Mouse (Mus musculus): ENCODE measurements around the gene Ebi3. TPM values are rescaled to one million over a fixed set of nuclear protein-coding genes. Genes with fewer than 3 reads are reported as not detected.

Gene Ebi3
- total and polyA plus RNA-seq, 3 experiments, result 0.34 to 4.1 (median 0.91) TPM

GRCm38 (mm10) chr17:55996007-55996406 lies 43.6 kb downstream of the Ebi3 start:
- Histone ChIP-seq H3K9ac (ENCODE audit: low read depth, low read length) (no peak overlapping the region), H3K27ac (no peak overlapping the region), H3K79me2 (replicated peaks; ENCODE audit: control insufficient read depth, insufficient read depth, low read length) (no peaks in the 10 kb centered on the region), H3K4me1 (ENCODE audit: control insufficient read depth, insufficient read depth, low read length) (no peaks in the 10 kb centered on the region), H3K4me3 (no peak overlapping the region), H3K27me3 (ENCODE audit: control insufficient read depth, insufficient read depth, low read length) (no peaks in the 10 kb centered on the region), H3K36me3 (ENCODE audit: control insufficient read depth, insufficient read depth, low read length) (no peaks in the 10 kb centered on the region)
- intact Hi-C loops (cut with DNase I), result no loop called here
- peak in 1 of 2 experiments; percentile 52 for DNase-seq
- WGBS, result 74% methylated on average over 15 of the region's 15 CpGs
- TF ChIP-seq CTCF (IDR thresholded peaks at IDR 0.05) (no peak), EP300 (IDR thresholded peaks at IDR 0.05; ENCODE audit: insufficient read depth, low read depth, low read length) (no peak), POLR2A (IDR thresholded peaks at IDR 0.05; ENCODE audit: insufficient read depth, low read depth, low read length) (no peak)

- Histone ChIP-seq H3K4me1 (ENCODE audit: control insufficient read depth, insufficient read depth, low read length) (no peaks in the 10 kb centered on the region; the same call in 1 of the 2 replicates), H3K36me3 (ENCODE audit: control insufficient read depth, insufficient read depth, low read length) (no peaks in the 10 kb centered on the region), H3K9ac (ENCODE audit: low read depth, low read length) (no peak overlapping the region), H3K27ac (no peak overlapping the region), H3K79me2 (replicated peaks; ENCODE audit: control insufficient read depth, insufficient read depth, low read length) (no peaks in the 10 kb centered on the region), H3K4me3 (no peak overlapping the region), H3K27me3 (ENCODE audit: control insufficient read depth, insufficient read depth, low read length) (no peaks in the 10 kb centered on the region)
- WGBS, result 39% methylated on average over 30 of the region's 30 CpGs
- TF ChIP-seq CTCF (IDR thresholded peaks at IDR 0.05) (no peak), POLR2A (IDR thresholded peaks at IDR 0.05; ENCODE audit: insufficient read depth, low read depth, low read length) (no peak), EP300 (IDR thresholded peaks at IDR 0.05; ENCODE audit: insufficient read depth, low read depth, low read length) (no peak)
- DNase-seq, result no peak
- intact Hi-C loops (cut with DNase I), result no loop called here
These were observed 47.5 kb downstream of the Ebi3 start for GRCm38 (mm10) chr17:55999794-56000499.

GRCm38 (mm10) chr17:56003000-56003399 lies 50.6 kb downstream of the Ebi3 start:
- no peaks in the 10 kb centered on the region for H3K27me3 ChIP-seq (ENCODE audit: control insufficient read depth, insufficient read depth, low read length)
- intact Hi-C loops (cut with DNase I), result no loop called here
- TF ChIP-seq EP300 (IDR thresholded peaks at IDR 0.05; ENCODE audit: insufficient read depth, low read depth, low read length) (no peak), POLR2A (IDR thresholded peaks at IDR 0.05; ENCODE audit: insufficient read depth, low read depth, low read length) (no peak), CTCF (IDR thresholded peaks at IDR 0.05) (no peak)

GRCm38 (mm10) chr17:56005415-56006061 lies 53.1 kb downstream of the Ebi3 start, which contains the start of the genes Stap2 and Mpnd:
Stap2 (minus strand) TSS chr17:56005584.
Mpnd (plus strand) TSS chr17:56005711.
- no peaks in the 10 kb centered on the region for H3K79me2 ChIP-seq (replicated peaks; ENCODE audit: control insufficient read depth, insufficient read depth, low read length)
- TF ChIP-seq CTCF (IDR thresholded peaks at IDR 0.05) (no peak), POLR2A (IDR thresholded peaks at IDR 0.05; ENCODE audit: insufficient read depth, low read depth, low read length) (peak; percentile 57; the same call in 1 of the 2 replicates), EP300 (IDR thresholded peaks at IDR 0.05; ENCODE audit: insufficient read depth, low read depth, low read length) (peak; percentile 61; the same call in 1 of the 2 replicates)
- H3K36me3 ChIP-seq (ENCODE audit: control insufficient read depth, insufficient read depth, low read length), result no peaks in the 10 kb centered on the region
- H3K4me1 ChIP-seq (ENCODE audit: control insufficient read depth, insufficient read depth, low read length), result peaks cover 4% of the 10 kb centered on the region
- peak within 1 kb of the TSS; percentile 33 for H3K9ac ChIP-seq (ENCODE audit: low read depth, low read length)
- peak within 1 kb of the TSS; percentile 86 for H3K27ac ChIP-seq
- intact Hi-C loops (cut with DNase I), result no loop called here
- H3K27me3 ChIP-seq (ENCODE audit: control insufficient read depth, insufficient read depth, low read length), result no peaks in the 10 kb centered on the region
- peak within 1 kb of the TSS; percentile 51 for H3K4me3 ChIP-seq
- 13% methylated on average over 13 of the region's 13 CpGs for WGBS
- DNase-seq, result peak; percentile 69 to 78

More at GRCm38 (mm10) chr17:56003000-56003399, 50.6 kb downstream of the Ebi3 start:
- H3K4me3 ChIP-seq, result no peak overlapping the region
- no peak for DNase-seq
- WGBS, result 49% methylated on average over 3 of the region's 3 CpGs
- no peaks in the 10 kb centered on the region for H3K36me3 ChIP-seq (ENCODE audit: control insufficient read depth, insufficient read depth, low read length)
- no peaks in the 10 kb centered on the region for H3K79me2 ChIP-seq (replicated peaks; ENCODE audit: control insufficient read depth, insufficient read depth, low read length)
- H3K27ac ChIP-seq, result no peak overlapping the region
- no peak overlapping the region for H3K9ac ChIP-seq (ENCODE audit: low read depth, low read length)
- peaks cover 2% of the 10 kb centered on the region; the same call in 1 of the 2 replicates for H3K4me1 ChIP-seq (ENCODE audit: control insufficient read depth, insufficient read depth, low read length)

Other genes with a start within 250 kb of the Ebi3 start
- gene Pot1b, start 240.0 kb upstream of the Ebi3 start, total RNA-seq (2021), result 1 to 10 TPM; 2.3 to 2.8 TPM
- gene Pot1b, start 240.0 kb upstream of the Ebi3 start, polyA plus RNA-seq (2012; rRNA removed), result 1.5 and 3.5 TPM in 2 replicates
- gene Adgre4, start 202.7 kb upstream of the Ebi3 start, total RNA-seq (2021), result under 1 TPM; 0.47 to 0.75 TPM
- gene Adgre4, start 202.7 kb upstream of the Ebi3 start, polyA plus RNA-seq (2012; rRNA removed), result 0.82 and 0.92 TPM in 2 replicates
- 1 to 10 TPM; 4.0 to 4.2 TPM for gene Zfp119a, start 73.7 kb upstream of the Ebi3 start, total RNA-seq (2021)
- 0.43 and 1.0 TPM in 2 replicates for gene Zfp119a, start 73.7 kb upstream of the Ebi3 start, polyA plus RNA-seq (2012; rRNA removed)
- 1 to 10 TPM; 3.8 TPM for gene Zfp959, start 60.5 kb upstream of the Ebi3 start, total RNA-seq (2021)
- 1.4 and 2.1 TPM in 2 replicates for gene Zfp959, start 60.5 kb upstream of the Ebi3 start, polyA plus RNA-seq (2012; rRNA removed)
- 1 to 10 TPM; 2.5 to 3.9 TPM for gene Zfp119b, start 3.1 kb upstream of the Ebi3 start, total RNA-seq (2021)
- gene Zfp119b, start 3.1 kb upstream of the Ebi3 start, polyA plus RNA-seq (2012; rRNA removed), result 0.49 and 1.2 TPM in 2 replicates
- 1 to 10 TPM; 8.3 to 9.2 TPM for gene Yju2, start 6.5 kb downstream of the Ebi3 start, total RNA-seq (2021)
- 3.7 and 4.2 TPM in 2 replicates for gene Yju2, start 6.5 kb downstream of the Ebi3 start, polyA plus RNA-seq (2012; rRNA removed)
- under 1 TPM; 0.63 to 0.64 TPM for gene Shd, start 17.8 kb downstream of the Ebi3 start, total RNA-seq (2021)
- gene Shd, start 17.8 kb downstream of the Ebi3 start, polyA plus RNA-seq (2012; rRNA removed), result 1.9 TPM in 2 replicates
- under 1 TPM; 0.50 to 0.61 TPM for gene Fsd1, start 33.9 kb downstream of the Ebi3 start, total RNA-seq (2021)
- 0.35 and 0.76 TPM in 2 replicates for gene Fsd1, start 33.9 kb downstream of the Ebi3 start, polyA plus RNA-seq (2012; rRNA removed)
- 10 to 100 TPM; 12.2 to 14.8 TPM for gene Stap2, start 52.9 kb downstream of the Ebi3 start, total RNA-seq (2021)
- gene Stap2, start 52.9 kb downstream of the Ebi3 start, polyA plus RNA-seq (2012; rRNA removed), result 28.6 and 30.6 TPM in 2 replicates
- gene Mpnd, start 53.1 kb downstream of the Ebi3 start, total RNA-seq (2021), result 10 to 100 TPM; 63.1 to 78.9 TPM
- gene Mpnd, start 53.1 kb downstream of the Ebi3 start, polyA plus RNA-seq (2012; rRNA removed), result 68.0 and 75.8 TPM in 2 replicates
- gene Sh3gl1, start 84.0 kb downstream of the Ebi3 start, total RNA-seq (2021), result 10 to 100 TPM; 13.6 to 14.3 TPM
- gene Sh3gl1, start 84.0 kb downstream of the Ebi3 start, polyA plus RNA-seq (2012; rRNA removed), result 26.4 and 27.4 TPM in 2 replicates
- gene Chaf1a, start 87.8 kb downstream of the Ebi3 start, total RNA-seq (2021), result 1 to 10 TPM in 1 of 2 experiments, under 1 TPM in 1; 0.99 to 1.3 TPM
- 0.45 and 0.67 TPM in 2 replicates for gene Chaf1a, start 87.8 kb downstream of the Ebi3 start, polyA plus RNA-seq (2012; rRNA removed)
- gene Ubxn6, start 122.4 kb downstream of the Ebi3 start, total RNA-seq (2021), result 10 to 100 TPM; 47.6 to 53.5 TPM
- gene Ubxn6, start 122.4 kb downstream of the Ebi3 start, polyA plus RNA-seq (2012; rRNA removed), result 64.4 and 79.3 TPM in 2 replicates
- gene Hdgfl2, start 127.0 kb downstream of the Ebi3 start, total RNA-seq (2021), result 10 to 100 TPM; 32.5 to 35.0 TPM
- 30.2 and 31.5 TPM in 2 replicates for gene Hdgfl2, start 127.0 kb downstream of the Ebi3 start, polyA plus RNA-seq (2012; rRNA removed)
- gene Plin4, start 157.2 kb downstream of the Ebi3 start, total RNA-seq (2021), result 100 to 1,000 TPM; 151 to 170 TPM
- gene Plin4, start 157.2 kb downstream of the Ebi3 start, polyA plus RNA-seq (2012; rRNA removed), result 114 and 167 TPM in 2 replicates
- gene Plin5, start 165.0 kb downstream of the Ebi3 start, total RNA-seq (2021), result 100 to 1,000 TPM; 159 to 160 TPM
- gene Plin5, start 165.0 kb downstream of the Ebi3 start, polyA plus RNA-seq (2012; rRNA removed), result 112 and 170 TPM in 2 replicates
- 10 to 100 TPM; 57.0 to 74.6 TPM for gene Lrg1, start 169.4 kb downstream of the Ebi3 start, total RNA-seq (2021)
- 38.2 and 77.7 TPM in 2 replicates for gene Lrg1, start 169.4 kb downstream of the Ebi3 start, polyA plus RNA-seq (2012; rRNA removed)
- gene Sema6b, start 187.7 kb downstream of the Ebi3 start, total RNA-seq (2021), result 10 to 100 TPM in 1 of 2 experiments, 1 to 10 TPM in 1; 8.9 to 12.6 TPM
- gene Sema6b, start 187.7 kb downstream of the Ebi3 start, polyA plus RNA-seq (2012; rRNA removed), result 5.3 and 8.6 TPM in 2 replicates
- 1 to 10 TPM; 1.1 to 1.7 TPM for gene Tnfaip8l1, start 209.8 kb downstream of the Ebi3 start, total RNA-seq (2021)
- gene Tnfaip8l1, start 209.8 kb downstream of the Ebi3 start, polyA plus RNA-seq (2012; rRNA removed), result 3.6 and 4.5 TPM in 2 replicates
- 10 to 100 TPM; 25.4 to 28.3 TPM for gene Mydgf, start 231.3 kb downstream of the Ebi3 start, total RNA-seq (2021)
- gene Mydgf, start 231.3 kb downstream of the Ebi3 start, polyA plus RNA-seq (2012; rRNA removed), result 26.0 and 29.1 TPM in 2 replicates

Data from heart, adult 2 months (tissue).